Mouse (Mus musculus) bone marrow, adult 2 months (tissue): Measurements from ENCODE around the gene Cdc42ep5.

ENCODE experiments used
- CTCF ChIP-seq: fragments of 200-500 bp; IDR thresholded peaks from 2 replicates; pipeline ENCODE4 v1.5.1; 2011; ENCODE audit warnings: low read length, control low read depth; ENCODE audit not compliant: control insufficient read depth, insufficient read depth
- POLR2A ChIP-seq: fragments of 200-500 bp; IDR thresholded peaks from 2 replicates; pipeline ENCODE4 v1.6.1; 2011; ENCODE audit warnings: low read depth, mild to moderate bottlenecking, control low read depth, low read length, borderline replicate concordance; ENCODE audit not compliant: control insufficient read depth

- TF ChIP-seq CTCF (no peak), POLR2A (no peak)
These were observed 13.8 kb upstream of the Cdc42ep5 start for GRCm38 (mm10) chr7:4178438-4178837.
